Mouse (Mus musculus) adrenal gland, postnatal 14 days (tissue): ENCODE measurements at regions not wholly inside any gene's neighbourhood (a gene's known extent, or its start where the extent isn't known, plus 50 kb on each side); places are given as distances from the start of the nearest gene placed in this dataset.

Source experiments
- DNase-seq: peaks from one replicate; pipeline ENCODE4 v3.0.0; 2021; ENCODE audit warnings: mixed read lengths

DNA sequence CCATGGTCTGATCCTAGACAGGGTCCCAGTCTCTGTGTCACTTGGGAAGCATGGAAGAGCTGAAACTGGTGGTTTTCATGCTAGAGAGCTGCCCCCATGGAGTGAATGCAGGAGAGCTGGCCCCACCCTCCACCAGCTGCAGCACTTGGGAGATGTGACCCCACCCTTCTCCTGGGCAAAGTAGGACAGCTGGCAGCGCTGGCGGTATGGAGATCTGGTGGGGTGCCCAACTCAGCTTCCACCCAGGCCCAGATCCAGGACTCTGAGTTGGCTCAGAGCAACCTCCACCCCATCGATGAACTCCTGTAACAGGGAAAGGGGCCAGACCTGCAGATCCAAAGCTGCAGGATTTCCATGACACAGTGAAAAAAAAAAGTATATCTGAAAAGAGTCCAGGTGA, 115.3 kb upstream of the Flrt2 start:
- no peak for DNase-seq

- DNase-seq: no peak
These were observed 103.0 kb upstream of the Flrt2 start for GRCm38 (mm10) chr12:95589011-95589410.

DNA sequence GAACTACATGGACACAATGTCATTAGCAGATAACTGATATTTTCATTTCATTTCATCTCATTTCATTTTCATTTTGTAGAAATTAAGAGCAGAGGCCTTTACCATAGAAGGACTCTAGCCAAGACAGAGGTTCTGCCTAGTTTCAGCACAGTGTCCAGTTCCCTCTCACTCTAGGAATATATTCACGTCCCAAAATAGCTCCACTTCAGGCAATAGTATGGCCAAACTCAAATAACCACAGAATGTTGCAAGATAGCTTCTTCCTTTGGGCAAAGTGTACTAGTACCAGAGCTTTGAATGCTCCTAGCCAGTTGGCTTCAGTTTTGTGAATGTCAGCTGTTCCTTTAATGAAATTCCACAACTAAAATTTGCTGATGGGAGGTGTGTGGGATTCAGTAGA, 72.7 kb upstream of the Flrt2 start:
- DNase-seq: no peak

- DNase-seq: peak; percentile 60
These were observed 61.0 kb upstream of the Flrt2 start for GRCm38 (mm10) chr12:95631029-95631428.

DNA sequence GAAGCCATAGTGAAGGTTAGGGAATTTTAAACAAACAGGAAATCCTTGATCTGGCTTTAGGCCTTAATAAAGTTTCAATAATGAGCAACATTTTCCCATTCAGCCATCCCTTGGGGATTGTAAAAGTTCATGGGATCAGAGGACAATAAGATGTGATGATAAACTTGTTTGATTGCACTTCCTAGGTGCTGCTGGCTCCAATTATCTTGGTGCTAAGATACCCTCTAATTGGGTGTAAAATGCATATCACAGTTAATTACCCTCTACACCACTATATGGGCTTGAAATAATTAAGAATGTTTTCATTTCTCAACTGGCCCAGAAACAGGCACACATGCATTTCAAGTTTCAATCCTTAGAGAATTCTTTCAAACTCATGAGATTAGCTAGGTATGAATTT, 55.4 kb upstream of the Flrt2 start:
- no peak for DNase-seq

GRCm38 (mm10) chr12:95639892-95640291, 52.1 kb upstream of the Flrt2 start:
- DNase-seq: no peak

- no peak for DNase-seq
These were observed 50.4 kb upstream of the Flrt2 start for GRCm38 (mm10) chr12:95641628-95642027.
